Mouse (Mus musculus): Measurements from ENCODE around the gene Ecm2. TPM values are rescaled to one million over a fixed set of nuclear protein-coding genes. Genes with fewer than 3 reads are reported as not detected.

Gene Ecm2
- polyA plus RNA-seq (2014; fragmentation: Nextera tagmentation; extraction: Ambion mirVana) = 0.13 and 0.39 TPM in 2 replicates

GRCm38 (mm10) chr13:49504510-49504909, at the start of gene Ecm2:
Ecm2 (plus strand) TSS chr13:49504810.
- H3K36me3 ChIP-seq (replicated peaks; ENCODE audit: control insufficient read depth, insufficient read depth, low read depth, low read length) = no peaks in the 10 kb centered on the region
- no peak for ATAC-seq (replicated peaks; ENCODE audit: insufficient number of reproducible peaks, low FRiP score, low TSS enrichment, low read depth)
- DNase-seq (ENCODE audit: low spot score) = no peak
- H3K4me3 ChIP-seq (ENCODE audit: low read depth, low read length) = no peak within 1 kb of the TSS
- H3K9ac ChIP-seq (replicated peaks; ENCODE audit: low read length) = no peak within 1 kb of the TSS
- WGBS = 60% methylated on average over 4 of the region's 4 CpGs
- no peak within 1 kb of the TSS for H3K27ac ChIP-seq (replicated peaks; ENCODE audit: low read depth, low read length)
- no peak within 1 kb of the TSS for H3K4me2 ChIP-seq (ENCODE audit: low read depth, low read length)
- no peaks in the 10 kb centered on the region for H3K9me3 ChIP-seq (replicated peaks; ENCODE audit: control insufficient read depth, low read length)
- no peaks in the 10 kb centered on the region for H3K4me1 ChIP-seq (ENCODE audit: control insufficient read depth, insufficient read depth, low read length)
- H3K27me3 ChIP-seq (ENCODE audit: control insufficient read depth, insufficient read depth, low read length) = no peaks in the 10 kb centered on the region

GRCm38 (mm10) chr13:49460276-49460675, 44.3 kb upstream of the Ecm2 start:
- Histone ChIP-seq H3K4me3 (ENCODE audit: low read depth, low read length) (no peak overlapping the region), H3K9me3 (replicated peaks; ENCODE audit: control insufficient read depth, low read length) (no peaks in the 10 kb centered on the region), H3K9ac (replicated peaks; ENCODE audit: low read length) (no peak overlapping the region), H3K27me3 (ENCODE audit: control insufficient read depth, insufficient read depth, low read length) (no peaks in the 10 kb centered on the region), H3K4me1 (ENCODE audit: control insufficient read depth, insufficient read depth, low read length) (no peaks in the 10 kb centered on the region), H3K27ac (replicated peaks; ENCODE audit: low read depth, low read length) (no peak overlapping the region), H3K36me3 (replicated peaks; ENCODE audit: control insufficient read depth, insufficient read depth, low read depth, low read length) (no peaks in the 10 kb centered on the region; the same call in 1 of the 2 replicates), H3K4me2 (ENCODE audit: low read depth, low read length) (no peak overlapping the region)
- DNase-seq (ENCODE audit: low spot score) (no peak), ATAC-seq (replicated peaks; ENCODE audit: insufficient number of reproducible peaks, low FRiP score, low TSS enrichment, low read depth) (no peak)
- 93% methylated on average over 4 of the region's 4 CpGs for WGBS

GRCm38 (mm10) chr13:49460692-49461414, 43.8 kb upstream of the Ecm2 start:
- no peak overlapping the region for H3K9ac ChIP-seq (replicated peaks; ENCODE audit: low read length)
- H3K4me1 ChIP-seq (ENCODE audit: control insufficient read depth, insufficient read depth, low read length) = no peaks in the 10 kb centered on the region
- no peaks in the 10 kb centered on the region for H3K27me3 ChIP-seq (ENCODE audit: control insufficient read depth, insufficient read depth, low read length)
- DNase-seq (ENCODE audit: low spot score) = no peak
- WGBS = 83% methylated on average over 5 of the region's 5 CpGs
- no peaks in the 10 kb centered on the region for H3K9me3 ChIP-seq (replicated peaks; ENCODE audit: control insufficient read depth, low read length)
- H3K4me3 ChIP-seq (ENCODE audit: low read depth, low read length) = no peak overlapping the region
- no peaks in the 10 kb centered on the region; the same call in none of the 2 replicates for H3K36me3 ChIP-seq (replicated peaks; ENCODE audit: control insufficient read depth, insufficient read depth, low read depth, low read length)
- ATAC-seq (replicated peaks; ENCODE audit: insufficient number of reproducible peaks, low FRiP score, low TSS enrichment, low read depth) = no peak
- H3K4me2 ChIP-seq (ENCODE audit: low read depth, low read length) = no peak overlapping the region
- H3K27ac ChIP-seq (replicated peaks; ENCODE audit: low read depth, low read length) = no peak overlapping the region

- Histone ChIP-seq H3K4me1 (ENCODE audit: control insufficient read depth, insufficient read depth, low read length) (no peaks in the 10 kb centered on the region), H3K27ac (replicated peaks; ENCODE audit: low read depth, low read length) (no peak overlapping the region), H3K9ac (replicated peaks; ENCODE audit: low read length) (no peak overlapping the region), H3K4me3 (ENCODE audit: low read depth, low read length) (no peak overlapping the region), H3K27me3 (ENCODE audit: control insufficient read depth, insufficient read depth, low read length) (no peaks in the 10 kb centered on the region), H3K4me2 (ENCODE audit: low read depth, low read length) (no peak overlapping the region), H3K36me3 (replicated peaks; ENCODE audit: control insufficient read depth, insufficient read depth, low read depth, low read length) (no peaks in the 10 kb centered on the region; the same call in none of the 2 replicates), H3K9me3 (replicated peaks; ENCODE audit: control insufficient read depth, low read length) (no peaks in the 10 kb centered on the region)
- WGBS = 86% methylated on average over 15 of the region's 15 CpGs
- ATAC-seq (replicated peaks; ENCODE audit: insufficient number of reproducible peaks, low FRiP score, low TSS enrichment, low read depth) (no peak), DNase-seq (ENCODE audit: low spot score) (no peak)
Measured at GRCm38 (mm10) chr13:49461458-49462132, 43.0 kb upstream of the Ecm2 start.

GRCm38 (mm10) chr13:49462921-49463320, 41.7 kb upstream of the Ecm2 start:
- Histone ChIP-seq H3K4me2 (ENCODE audit: low read depth, low read length) (no peak overlapping the region), H3K27me3 (ENCODE audit: control insufficient read depth, insufficient read depth, low read length) (no peaks in the 10 kb centered on the region), H3K4me1 (ENCODE audit: control insufficient read depth, insufficient read depth, low read length) (no peaks in the 10 kb centered on the region), H3K36me3 (replicated peaks; ENCODE audit: control insufficient read depth, insufficient read depth, low read depth, low read length) (no peaks in the 10 kb centered on the region; the same call in none of the 2 replicates), H3K4me3 (ENCODE audit: low read depth, low read length) (no peak overlapping the region), H3K27ac (replicated peaks; ENCODE audit: low read depth, low read length) (no peak overlapping the region), H3K9me3 (replicated peaks; ENCODE audit: control insufficient read depth, low read length) (no peaks in the 10 kb centered on the region), H3K9ac (replicated peaks; ENCODE audit: low read length) (no peak overlapping the region)
- WGBS = 100% methylated on average over 2 of the region's 2 CpGs
- DNase-seq (ENCODE audit: low spot score) (no peak), ATAC-seq (replicated peaks; ENCODE audit: insufficient number of reproducible peaks, low FRiP score, low TSS enrichment, low read depth) (no peak)

GRCm38 (mm10) chr13:49465875-49466274, 38.7 kb upstream of the Ecm2 start:
- no peak for ATAC-seq (replicated peaks; ENCODE audit: insufficient number of reproducible peaks, low FRiP score, low TSS enrichment, low read depth)
- no peaks in the 10 kb centered on the region; the same call in none of the 2 replicates for H3K36me3 ChIP-seq (replicated peaks; ENCODE audit: control insufficient read depth, insufficient read depth, low read depth, low read length)

GRCm38 (mm10) chr13:49466393-49467075, 38.1 kb upstream of the Ecm2 start:
- peak; percentile 65 for DNase-seq (ENCODE audit: low spot score)
- Histone ChIP-seq H3K4me1 (ENCODE audit: control insufficient read depth, insufficient read depth, low read length) (no peaks in the 10 kb centered on the region), H3K27ac (replicated peaks; ENCODE audit: low read depth, low read length) (peak overlapping the region; percentile 76), H3K4me2 (ENCODE audit: low read depth, low read length) (no peak overlapping the region), H3K36me3 (replicated peaks; ENCODE audit: control insufficient read depth, insufficient read depth, low read depth, low read length) (no peaks in the 10 kb centered on the region; the same call in none of the 2 replicates), H3K4me3 (ENCODE audit: low read depth, low read length) (no peak overlapping the region), H3K9me3 (replicated peaks; ENCODE audit: control insufficient read depth, low read length) (no peaks in the 10 kb centered on the region), H3K9ac (replicated peaks; ENCODE audit: low read length) (no peak overlapping the region), H3K27me3 (ENCODE audit: control insufficient read depth, insufficient read depth, low read length) (no peaks in the 10 kb centered on the region)
- WGBS = 50% methylated on average over 11 of the region's 11 CpGs
- peak; percentile 58; the same call in 1 of the 2 replicates for ATAC-seq (replicated peaks; ENCODE audit: insufficient number of reproducible peaks, low FRiP score, low TSS enrichment, low read depth)

More at GRCm38 (mm10) chr13:49465875-49466274, 38.7 kb upstream of the Ecm2 start:
- Histone ChIP-seq H3K9me3 (replicated peaks; ENCODE audit: control insufficient read depth, low read length) (no peaks in the 10 kb centered on the region), H3K27ac (replicated peaks; ENCODE audit: low read depth, low read length) (peak overlapping the region; percentile 76; the same call in 1 of the 2 replicates), H3K4me3 (ENCODE audit: low read depth, low read length) (no peak overlapping the region), H3K9ac (replicated peaks; ENCODE audit: low read length) (no peak overlapping the region), H3K4me1 (ENCODE audit: control insufficient read depth, insufficient read depth, low read length) (no peaks in the 10 kb centered on the region), H3K27me3 (ENCODE audit: control insufficient read depth, insufficient read depth, low read length) (no peaks in the 10 kb centered on the region), H3K4me2 (ENCODE audit: low read depth, low read length) (no peak overlapping the region)
- no peak for DNase-seq (ENCODE audit: low spot score)
- 96% methylated on average over 4 of the region's 4 CpGs for WGBS

All from embryonic facial prominence, embryonic 11.5 days (tissue).